ENCODE assay signal across 8 mouse cellular contexts in genomic region chrX:135008021-135008420, GRCm38 (mm10). TPM values are rescaled to one million over a fixed set of nuclear protein-coding genes. Genes with fewer than 3 reads are reported as not detected.
A peak's percentile ranks its signal among the peaks of the same experiment; 100 is the strongest.
DNase-seq lines count a peak whose midpoint lies in the region; ATAC-seq lines count a peak whose summit lies in the region.

No protein-coding gene starts in this region.

- no peaks in the 10 kb centered on the region for H3K36me3 ChIP-seq in neural tube, embryonic 11.5 days (ENCODE audit: control insufficient read depth, insufficient read depth, low read length)
- no peaks in the 10 kb centered on the region for H3K36me3 ChIP-seq in embryonic facial prominence, embryonic 12.5 days
- H3K36me3 ChIP-seq in intestine, embryonic 14.5 days (ENCODE audit: control insufficient read depth, insufficient read depth, low read length), result no peaks in the 10 kb centered on the region
- H3K36me3 ChIP-seq in midbrain, embryonic 12.5 days, result no peaks in the 10 kb centered on the region

- no peak overlapping the region for H3K27ac ChIP-seq in neural tube, embryonic 11.5 days (ENCODE audit: low read depth, low read length)
- no peak overlapping the region for H3K27ac ChIP-seq in embryonic facial prominence, embryonic 12.5 days
- no peak overlapping the region for H3K27ac ChIP-seq in intestine, embryonic 14.5 days (ENCODE audit: low read depth)
- no peak overlapping the region for H3K27ac ChIP-seq in midbrain, embryonic 12.5 days (replicated peaks)

- DNase-seq in neural tube, embryonic 11.5 days (ENCODE audit: low spot score), result no peak
- no peak for DNase-seq in neural tube, embryonic 10.5 days (ENCODE audit: extremely low spot score, low spot score)
- DNase-seq in intestine, embryonic 14.5 days (ENCODE audit: low spot score), result no peak
- DNase-seq in gastrocnemius, postnatal 25 days, result no peak
- no peak for DNase-seq in urinary bladder, adult 2 months (ENCODE audit: low spot score)
- no peak for DNase-seq in thymus, postnatal 4 days

- H3K27me3 ChIP-seq in neural tube, embryonic 11.5 days (ENCODE audit: control insufficient read depth, insufficient read depth, low read length), result no peaks in the 10 kb centered on the region
- H3K27me3 ChIP-seq in embryonic facial prominence, embryonic 12.5 days, result no peaks in the 10 kb centered on the region
- no peaks in the 10 kb centered on the region for H3K27me3 ChIP-seq in intestine, embryonic 14.5 days (replicated peaks; ENCODE audit: control insufficient read depth, insufficient read depth, low read length)
- H3K27me3 ChIP-seq in midbrain, embryonic 12.5 days, result peaks cover 11% of the 10 kb centered on the region

- no peaks in the 10 kb centered on the region for H3K9me3 ChIP-seq in neural tube, embryonic 11.5 days (ENCODE audit: control insufficient read depth, low read length)
- H3K9me3 ChIP-seq in embryonic facial prominence, embryonic 12.5 days, result no peaks in the 10 kb centered on the region
- no peaks in the 10 kb centered on the region for H3K9me3 ChIP-seq in intestine, embryonic 14.5 days (ENCODE audit: control insufficient read depth, low read length)
- no peaks in the 10 kb centered on the region for H3K9me3 ChIP-seq in midbrain, embryonic 12.5 days

- H3K4me1 ChIP-seq in neural tube, embryonic 11.5 days (ENCODE audit: control insufficient read depth, insufficient read depth, low read length), result peaks cover 3% of the 10 kb centered on the region; the same call in 1 of the 2 replicates
- H3K4me1 ChIP-seq in embryonic facial prominence, embryonic 12.5 days, result no peaks in the 10 kb centered on the region
- no peaks in the 10 kb centered on the region for H3K4me1 ChIP-seq in intestine, embryonic 14.5 days (replicated peaks; ENCODE audit: control insufficient read depth, insufficient read depth, low read length)
- no peaks in the 10 kb centered on the region for H3K4me1 ChIP-seq in midbrain, embryonic 12.5 days

- ATAC-seq in neural tube, embryonic 11.5 days (ENCODE audit: insufficient read depth, low FRiP score, low TSS enrichment), result no peak
- ATAC-seq in embryonic facial prominence, embryonic 12.5 days (ENCODE audit: insufficient number of reproducible peaks, insufficient read depth, low FRiP score, low TSS enrichment), result no peak
- ATAC-seq in intestine, embryonic 14.5 days (replicated peaks; ENCODE audit: low FRiP score, low TSS enrichment, low read depth), result no peak
- ATAC-seq in midbrain, embryonic 12.5 days (ENCODE audit: low FRiP score, low read depth), result no peak

- H3K4me3 ChIP-seq in neural tube, embryonic 11.5 days (ENCODE audit: low read depth, low read length), result peak overlapping the region; percentile 55
- H3K4me3 ChIP-seq in embryonic facial prominence, embryonic 12.5 days, result peak overlapping the region; percentile 50
- peak overlapping the region; percentile 55 for H3K4me3 ChIP-seq in intestine, embryonic 14.5 days (ENCODE audit: low read depth, low read length)
- H3K4me3 ChIP-seq in midbrain, embryonic 12.5 days, result peak overlapping the region; percentile 61

- peak overlapping the region; percentile 32; the same call in 1 of the 2 replicates for H3K4me2 ChIP-seq in neural tube, embryonic 11.5 days (ENCODE audit: low read depth)
- H3K4me2 ChIP-seq in embryonic facial prominence, embryonic 12.5 days (replicated peaks), result peak overlapping the region; percentile 44
- peak overlapping the region; percentile 42 for H3K4me2 ChIP-seq in intestine, embryonic 14.5 days (ENCODE audit: low read length)
- peak overlapping the region; percentile 48 for H3K4me2 ChIP-seq in midbrain, embryonic 12.5 days (replicated peaks)

- H3K9ac ChIP-seq in neural tube, embryonic 11.5 days (ENCODE audit: low read length), result no peak overlapping the region
- H3K9ac ChIP-seq in embryonic facial prominence, embryonic 12.5 days, result no peak overlapping the region
- H3K9ac ChIP-seq in intestine, embryonic 14.5 days (ENCODE audit: low read length), result no peak overlapping the region
- H3K9ac ChIP-seq in midbrain, embryonic 12.5 days (replicated peaks), result peak overlapping the region; percentile 71; the same call in 1 of the 2 replicates

- WGBS in neural tube, embryonic 11.5 days, result 37% methylated on average over 4 of the region's 5 CpGs
- WGBS in embryonic facial prominence, embryonic 12.5 days, result 36% methylated on average over 4 of the region's 5 CpGs
- WGBS in intestine, embryonic 14.5 days, result 40% methylated on average over 5 of the region's 5 CpGs
- 19% methylated on average over 5 of the region's 5 CpGs for WGBS in midbrain, embryonic 12.5 days

RNA-seq across cellular contexts. Expression of gene Zmat1, which starts 1.0 kb away (rescaled TPM):
- 5.5 and 6.0 TPM in 2 replicates for polyA plus RNA-seq in neural tube, embryonic 11.5 days (2014; fragmentation: Nextera tagmentation; extraction: Ambion mirVana)
- polyA plus RNA-seq in embryonic facial prominence, embryonic 12.5 days (2016; fragmentation: Nextera tagmentation; extraction: Ambion mirVana), result 7.3 and 7.4 TPM in 2 replicates
- polyA plus RNA-seq in intestine, embryonic 14.5 days (2014; fragmentation: Nextera tagmentation; extraction: Ambion mirVana), result 4.2 and 5.5 TPM in 2 replicates
- 7.3 and 7.6 TPM in 2 replicates for polyA plus RNA-seq in midbrain, embryonic 12.5 days (2016; fragmentation: Nextera tagmentation; extraction: Ambion mirVana)
- 1 to 10 TPM in 1 of 2 experiments, under 1 TPM in 1; 0.95 to 1.8 TPM for total RNA-seq in gastrocnemius, postnatal 25 days (2021)
- 1.4 and 3.8 TPM in 2 replicates for polyA plus RNA-seq in urinary bladder, adult 2 months (2012; rRNA removed)

RNA-seq across cellular contexts. Expression of gene Nxf2, which starts 43.5 kb away (rescaled TPM):
- polyA plus RNA-seq in neural tube, embryonic 11.5 days (2014; fragmentation: Nextera tagmentation; extraction: Ambion mirVana), result 0.19 and 0.35 TPM in 2 replicates
- 1.7 TPM in 2 replicates for polyA plus RNA-seq in embryonic facial prominence, embryonic 12.5 days (2016; fragmentation: Nextera tagmentation; extraction: Ambion mirVana)
- 0.31 and 0.54 TPM in 2 replicates for polyA plus RNA-seq in intestine, embryonic 14.5 days (2014; fragmentation: Nextera tagmentation; extraction: Ambion mirVana)
- 0.45 and 0.61 TPM in 2 replicates for polyA plus RNA-seq in midbrain, embryonic 12.5 days (2016; fragmentation: Nextera tagmentation; extraction: Ambion mirVana)
- total RNA-seq in gastrocnemius, postnatal 25 days (2021), result not detected
- polyA plus RNA-seq in urinary bladder, adult 2 months (2012; rRNA removed), result 0.09 and 0.11 TPM in 2 replicates
